Comparison of ENCODE assay signal across 12 mouse cellular contexts in genomic region chr12:77852595-77853577, GRCm38 (mm10).
DNase-seq lines count a peak whose midpoint lies in the region; ATAC-seq and TF ChIP-seq lines count a peak whose summit lies in the region.
"Had no signal": no experiment of that assay in that cellular context is flagged by ENCODE, and none has a peak within 500 bp of the region (broad histone marks: within the 10 kb centered on the region; RNA-seq: fewer than 3 reads in every experiment).

No protein-coding gene starts in this region.

- H3K36me3 ChIP-seq in hindbrain, embryonic 10.5 days, result no peaks in the 10 kb centered on the region
- H3K36me3 ChIP-seq in hindbrain, embryonic 16.5 days (ENCODE audit: control insufficient read depth, insufficient read depth, low read length), result no peaks in the 10 kb centered on the region
- no peaks in the 10 kb centered on the region for H3K36me3 ChIP-seq in forebrain, postnatal 0 days (ENCODE audit: insufficient read depth)
- no peaks in the 10 kb centered on the region for H3K36me3 ChIP-seq in midbrain, postnatal 0 days (ENCODE audit: insufficient read depth, low read length)
- H3K36me3 ChIP-seq: embryonic facial prominence, embryonic 13.5 days; G1E had no signal

- peak; percentile 32 for DNase-seq in hindbrain, embryonic 10.5 days (ENCODE audit: low spot score)
- peak; percentile 85 for DNase-seq in embryo, embryonic 10.5 days (ENCODE audit: low spot score)
- peak; percentile 30 for DNase-seq in forebrain, postnatal 0 days
- DNase-seq in midbrain, postnatal 0 days (ENCODE audit: low spot score), result peak; percentile 66
- DNase-seq in left cerebral cortex, adult 8-10 months (ENCODE audit: low spot score in 2 of 2), result no peak
- DNase-seq in adrenal gland, postnatal 4 days (ENCODE audit: low spot score in 2 of 2), result no peak
- DNase-seq: lung, adult 2 months; thymus, postnatal 36 days had no signal

- H3K27me3 ChIP-seq in hindbrain, embryonic 10.5 days (ENCODE audit: insufficient read depth, poor library complexity, severe bottlenecking), result no peaks in the 10 kb centered on the region
- no peaks in the 10 kb centered on the region for H3K27me3 ChIP-seq in hindbrain, embryonic 16.5 days (replicated peaks; ENCODE audit: control insufficient read depth, insufficient read depth, low read length)
- 0 out of 2 replicates have a peak, but pooled peaks cover 4% of the 10 kb centered on the region for H3K27me3 ChIP-seq in forebrain, postnatal 0 days (ENCODE audit: insufficient read depth, low read length)
- no peaks in the 10 kb centered on the region for H3K27me3 ChIP-seq in midbrain, postnatal 0 days (ENCODE audit: insufficient read depth, low read length)
- H3K27me3 ChIP-seq: embryonic facial prominence, embryonic 13.5 days had no signal

- no peak overlapping the region for H3K4me3 ChIP-seq in hindbrain, embryonic 10.5 days
- H3K4me3 ChIP-seq in hindbrain, embryonic 16.5 days (ENCODE audit: low read length), result no peak overlapping the region
- no peak overlapping the region for H3K4me3 ChIP-seq in forebrain, postnatal 0 days (ENCODE audit: low read depth, low read length)
- no peak overlapping the region for H3K4me3 ChIP-seq in midbrain, postnatal 0 days (ENCODE audit: low read depth, low read length)
- H3K4me3 ChIP-seq: embryonic facial prominence, embryonic 13.5 days had no signal

- TF ChIP-seq CTCF in forebrain, postnatal 0 days (IDR thresholded peaks at IDR 0.05; ENCODE audit: low read depth), result no peak
- no peak for TF ChIP-seq CTCF in midbrain, postnatal 0 days (IDR thresholded peaks at IDR 0.05)

- H3K27ac ChIP-seq in hindbrain, embryonic 10.5 days, result peak overlapping the region; percentile 77
- no peak overlapping the region for H3K27ac ChIP-seq in hindbrain, embryonic 16.5 days (ENCODE audit: low read depth, low read length)
- no peak overlapping the region for H3K27ac ChIP-seq in forebrain, postnatal 0 days (ENCODE audit: low read depth, low read length)
- H3K27ac ChIP-seq in midbrain, postnatal 0 days (ENCODE audit: low read depth, low read length), result no peak overlapping the region
- H3K27ac ChIP-seq: embryonic facial prominence, embryonic 13.5 days had no signal

- H3K4me2 ChIP-seq in hindbrain, embryonic 16.5 days (ENCODE audit: low read length), result no peak overlapping the region
- H3K4me2 ChIP-seq in forebrain, postnatal 0 days (ENCODE audit: low read depth), result no peak overlapping the region
- no peak overlapping the region for H3K4me2 ChIP-seq in midbrain, postnatal 0 days (ENCODE audit: low read depth, low read length, poor library complexity, severe bottlenecking)
- H3K4me2 ChIP-seq: embryonic facial prominence, embryonic 13.5 days had no signal

- no peak overlapping the region for H3K9ac ChIP-seq in hindbrain, embryonic 16.5 days (ENCODE audit: low read depth, low read length)
- H3K9ac ChIP-seq in forebrain, postnatal 0 days, result no peak overlapping the region
- no peak overlapping the region for H3K9ac ChIP-seq in midbrain, postnatal 0 days (replicated peaks; ENCODE audit: low read length, poor library complexity, severe bottlenecking)
- H3K9ac ChIP-seq: embryonic facial prominence, embryonic 13.5 days had no signal

- no peaks in the 10 kb centered on the region for H3K9me3 ChIP-seq in hindbrain, embryonic 10.5 days
- H3K9me3 ChIP-seq in hindbrain, embryonic 16.5 days (ENCODE audit: control insufficient read depth, low read length), result no peaks in the 10 kb centered on the region
- H3K9me3 ChIP-seq in forebrain, postnatal 0 days (ENCODE audit: low read length), result no peaks in the 10 kb centered on the region
- H3K9me3 ChIP-seq in midbrain, postnatal 0 days (ENCODE audit: low read length), result no peaks in the 10 kb centered on the region
- H3K9me3 ChIP-seq: embryonic facial prominence, embryonic 13.5 days; G1E had no signal

- H3K4me1 ChIP-seq in hindbrain, embryonic 10.5 days (replicated peaks), result peaks cover 43% of the 10 kb centered on the region
- peaks cover 9% of the 10 kb centered on the region for H3K4me1 ChIP-seq in hindbrain, embryonic 16.5 days (ENCODE audit: control insufficient read depth, insufficient read depth, low read depth, low read length)
- H3K4me1 ChIP-seq in forebrain, postnatal 0 days (ENCODE audit: insufficient read depth), result peaks cover 4% of the 10 kb centered on the region
- no peaks in the 10 kb centered on the region for H3K4me1 ChIP-seq in midbrain, postnatal 0 days (ENCODE audit: insufficient read depth, low read length)

- WGBS in hindbrain, embryonic 10.5 days, result 23% methylated on average over 9 of the region's 9 CpGs
- WGBS in hindbrain, embryonic 16.5 days, result 16% methylated on average over 9 of the region's 9 CpGs
- 17% methylated on average over 9 of the region's 9 CpGs for WGBS in forebrain, postnatal 0 days
- WGBS in midbrain, postnatal 0 days, result 22% methylated on average over 9 of the region's 9 CpGs

- ATAC-seq in hindbrain, embryonic 16.5 days, result no peak
- ATAC-seq in forebrain, postnatal 0 days, result no peak
- ATAC-seq in midbrain, postnatal 0 days (ENCODE audit: low FRiP score), result no peak
- ATAC-seq: intestine, embryonic 16.5 days had no signal

Comparison
In these comparisons a context has a peak if more than half of its experiments do, and no peak if none do; other contexts are left out.
1. DNase-seq: peak in hindbrain, embryonic 10.5 days (single experiment), embryo, embryonic 10.5 days (single experiment), forebrain, postnatal 0 days (single experiment) and midbrain, postnatal 0 days (single experiment); none in left cerebral cortex, adult 8-10 months (0 of 2) and adrenal gland, postnatal 4 days (0 of 2).